ENCODE assay signal across 26 mouse cellular contexts in genomic region chr3:35079887-35080286, GRCm38 (mm10).
DNase-seq lines count a peak whose midpoint lies in the region; ATAC-seq and TF ChIP-seq lines count a peak whose summit lies in the region.
"Had no signal": no experiment of that assay in that cellular context is flagged by ENCODE, and none has a peak within 500 bp of the region (broad histone marks: within the 10 kb centered on the region; RNA-seq: fewer than 3 reads in every experiment).

No protein-coding gene starts in this region.

- H3K27ac ChIP-seq in forebrain, postnatal 0 days (ENCODE audit: low read depth, low read length) = no peak overlapping the region
- no peak overlapping the region for H3K27ac ChIP-seq in forebrain, embryonic 13.5 days
- no peak overlapping the region for H3K27ac ChIP-seq in kidney, postnatal 0 days
- no peak overlapping the region for H3K27ac ChIP-seq in midbrain, postnatal 0 days (ENCODE audit: low read depth, low read length)
- H3K27ac ChIP-seq in midbrain, embryonic 14.5 days (replicated peaks; ENCODE audit: low read depth, low read length) = no peak overlapping the region
- H3K27ac ChIP-seq: gastrocnemius, adult 2 months; heart, embryonic 15.5 days; hindbrain, embryonic 12.5 days; hindbrain, embryonic 15.5 days had no signal

- no peaks in the 10 kb centered on the region for H3K4me1 ChIP-seq in forebrain, postnatal 0 days (ENCODE audit: insufficient read depth)
- peaks cover 39% of the 10 kb centered on the region for H3K4me1 ChIP-seq in forebrain, embryonic 13.5 days
- H3K4me1 ChIP-seq in kidney, postnatal 0 days (replicated peaks; ENCODE audit: insufficient read depth, low read length) = no peaks in the 10 kb centered on the region
- H3K4me1 ChIP-seq in midbrain, postnatal 0 days (ENCODE audit: insufficient read depth, low read length) = 0 out of 2 replicates have a peak, but pooled peaks cover 3% of the 10 kb centered on the region
- peaks cover 10% of the 10 kb centered on the region for H3K4me1 ChIP-seq in midbrain, embryonic 14.5 days (ENCODE audit: control insufficient read depth, insufficient read depth, low read length)

- no peak overlapping the region for H3K4me2 ChIP-seq in forebrain, postnatal 0 days (ENCODE audit: low read depth)
- H3K4me2 ChIP-seq in forebrain, embryonic 13.5 days = no peak overlapping the region
- no peak overlapping the region for H3K4me2 ChIP-seq in kidney, postnatal 0 days (ENCODE audit: low read length)
- no peak overlapping the region for H3K4me2 ChIP-seq in midbrain, postnatal 0 days (ENCODE audit: low read depth, low read length, poor library complexity, severe bottlenecking)
- H3K4me2 ChIP-seq in midbrain, embryonic 14.5 days (ENCODE audit: low read length) = no peak overlapping the region
- H3K4me2 ChIP-seq: heart, embryonic 12.5 days; heart, embryonic 15.5 days; hindbrain, embryonic 12.5 days; hindbrain, embryonic 15.5 days had no signal

- peak; percentile 45 for TF ChIP-seq CTCF in forebrain, postnatal 0 days (IDR thresholded peaks at IDR 0.05; ENCODE audit: low read depth)
- peak; percentile 9; the same call in 1 of the 2 replicates for TF ChIP-seq CTCF in kidney, postnatal 0 days (IDR thresholded peaks at IDR 0.05; ENCODE audit: low read depth)
- TF ChIP-seq CTCF in midbrain, postnatal 0 days (IDR thresholded peaks at IDR 0.05) = peak; percentile 59

- H3K27me3 ChIP-seq in forebrain, postnatal 0 days (ENCODE audit: insufficient read depth, low read length) = no peaks in the 10 kb centered on the region
- no peaks in the 10 kb centered on the region for H3K27me3 ChIP-seq in forebrain, embryonic 13.5 days
- H3K27me3 ChIP-seq in kidney, postnatal 0 days (ENCODE audit: insufficient read depth, low read length) = no peaks in the 10 kb centered on the region
- H3K27me3 ChIP-seq in midbrain, postnatal 0 days (ENCODE audit: insufficient read depth, low read length) = no peaks in the 10 kb centered on the region
- no peaks in the 10 kb centered on the region for H3K27me3 ChIP-seq in midbrain, embryonic 14.5 days (ENCODE audit: control insufficient read depth, insufficient read depth, low read length)
- H3K27me3 ChIP-seq: CH12.LX; heart, embryonic 12.5 days; heart, embryonic 15.5 days; hindbrain, embryonic 12.5 days; hindbrain, embryonic 15.5 days; Patski had no signal

- WGBS in forebrain, postnatal 0 days = 38% methylated on average over 5 of the region's 5 CpGs
- 41% methylated on average over 5 of the region's 5 CpGs for WGBS in forebrain, embryonic 13.5 days
- WGBS in kidney, postnatal 0 days = 54% methylated on average over 5 of the region's 5 CpGs
- 51% methylated on average over 5 of the region's 5 CpGs for WGBS in midbrain, postnatal 0 days
- 62% methylated on average over 5 of the region's 5 CpGs for WGBS in midbrain, embryonic 14.5 days

- no peaks in the 10 kb centered on the region for H3K36me3 ChIP-seq in forebrain, postnatal 0 days (ENCODE audit: insufficient read depth)
- H3K36me3 ChIP-seq in forebrain, embryonic 13.5 days (ENCODE audit: poor library complexity, severe bottlenecking) = no peaks in the 10 kb centered on the region
- no peaks in the 10 kb centered on the region for H3K36me3 ChIP-seq in kidney, postnatal 0 days (ENCODE audit: insufficient read depth, low read length)
- H3K36me3 ChIP-seq in midbrain, postnatal 0 days (ENCODE audit: insufficient read depth, low read length) = no peaks in the 10 kb centered on the region
- H3K36me3 ChIP-seq in midbrain, embryonic 14.5 days (ENCODE audit: control insufficient read depth, insufficient read depth, low read length) = no peaks in the 10 kb centered on the region
- H3K36me3 ChIP-seq: G1E; heart, embryonic 12.5 days; heart, embryonic 15.5 days; hindbrain, embryonic 12.5 days; hindbrain, embryonic 15.5 days had no signal

- no peaks in the 10 kb centered on the region for H3K9me3 ChIP-seq in forebrain, postnatal 0 days (ENCODE audit: low read length)
- H3K9me3 ChIP-seq in forebrain, embryonic 13.5 days (replicated peaks) = no peaks in the 10 kb centered on the region
- H3K9me3 ChIP-seq in kidney, postnatal 0 days (replicated peaks; ENCODE audit: low read length) = no peaks in the 10 kb centered on the region
- no peaks in the 10 kb centered on the region for H3K9me3 ChIP-seq in midbrain, postnatal 0 days (ENCODE audit: low read length)
- H3K9me3 ChIP-seq in midbrain, embryonic 14.5 days (ENCODE audit: control insufficient read depth, low read length) = no peaks in the 10 kb centered on the region
- H3K9me3 ChIP-seq: heart, embryonic 12.5 days; heart, embryonic 15.5 days; hindbrain, embryonic 12.5 days; hindbrain, embryonic 15.5 days had no signal

- ATAC-seq in forebrain, postnatal 0 days = peak; percentile 58; the same call in 1 of the 2 replicates
- ATAC-seq in forebrain, embryonic 13.5 days = no peak
- ATAC-seq in kidney, postnatal 0 days (replicated peaks; ENCODE audit: low FRiP score, low read depth) = no peak
- ATAC-seq in midbrain, postnatal 0 days (ENCODE audit: low FRiP score) = no peak
- no peak for ATAC-seq in midbrain, embryonic 14.5 days (ENCODE audit: low FRiP score, low TSS enrichment)
- ATAC-seq: forebrain, embryonic 16.5 days; Patski had no signal

- no peak overlapping the region for H3K4me3 ChIP-seq in forebrain, postnatal 0 days (ENCODE audit: low read depth, low read length)
- H3K4me3 ChIP-seq in forebrain, embryonic 13.5 days = no peak overlapping the region
- H3K4me3 ChIP-seq in kidney, postnatal 0 days (replicated peaks; ENCODE audit: low read depth, low read length) = no peak overlapping the region
- H3K4me3 ChIP-seq in midbrain, postnatal 0 days (ENCODE audit: low read depth, low read length) = no peak overlapping the region
- no peak overlapping the region for H3K4me3 ChIP-seq in midbrain, embryonic 14.5 days (replicated peaks; ENCODE audit: low read depth, low read length)
- H3K4me3 ChIP-seq: gastrocnemius, adult 2 months; heart, embryonic 12.5 days; heart, embryonic 15.5 days; hindbrain, embryonic 12.5 days; hindbrain, embryonic 15.5 days had no signal

- no peak overlapping the region for H3K9ac ChIP-seq in forebrain, postnatal 0 days
- H3K9ac ChIP-seq in forebrain, embryonic 13.5 days = no peak overlapping the region
- no peak overlapping the region for H3K9ac ChIP-seq in kidney, postnatal 0 days (ENCODE audit: low read depth, low read length)
- no peak overlapping the region for H3K9ac ChIP-seq in midbrain, postnatal 0 days (replicated peaks; ENCODE audit: low read length, poor library complexity, severe bottlenecking)
- no peak overlapping the region for H3K9ac ChIP-seq in midbrain, embryonic 14.5 days (replicated peaks; ENCODE audit: low read length)
- H3K9ac ChIP-seq: heart, embryonic 12.5 days; heart, embryonic 15.5 days; hindbrain, embryonic 12.5 days; hindbrain, embryonic 15.5 days had no signal

- DNase-seq in forebrain, postnatal 0 days = no peak
- DNase-seq in kidney, postnatal 0 days (ENCODE audit: low spot score) = no peak
- DNase-seq in kidney, adult 8-10 months = no peak
- DNase-seq in midbrain, postnatal 0 days (ENCODE audit: low spot score) = no peak
- no peak for DNase-seq in midbrain, embryonic 14.5 days
- DNase-seq in thymus, postnatal 0 days (ENCODE audit: low spot score) = no peak
- DNase-seq: adrenal gland, postnatal 10 days; adrenal gland, postnatal 36 days; B cell, adult 2 months; cerebellum, adult 18-20 months; cerebellum, adult 9-10 months; cerebellum, postnatal 14 days; gastrocnemius, adult 2 months; gastrocnemius, postnatal 14 days; heart, adult 18-20 months; heart, postnatal 10 days; heart, postnatal 4 days had no signal

Comparison
In these comparisons a context has a peak if more than half of its experiments do, and no peak if none do; other contexts are left out.
1. CTCF ChIP-seq: peak in every context shown above with its lines; median percentile 59 in midbrain, postnatal 0 days; 45 in forebrain, postnatal 0 days; 9 in kidney, postnatal 0 days.